Mouse (Mus musculus) liver, postnatal 0 days (tissue): ENCODE data around the gene Pdcd6ip. TPM values are rescaled to one million over a fixed set of nuclear protein-coding genes. Genes with fewer than 3 reads are reported as not detected.
A peak's percentile ranks its signal among the peaks of the same experiment; 100 is the strongest.

Experiments used
- ATAC-seq: fragments of 200-750 bp; cut with Nextera tagmentation; 2 replicates; pipeline ENCODE4 v1.8.0; 2017; ENCODE audit warnings: mild to moderate bottlenecking, moderate library complexity
- DNase-seq: peaks from one replicate; pipeline ENCODE4 v3.0.0-alpha.2; 2016
- H3K27ac ChIP-seq: fragments of 300-500 bp; sonication (generic); 2 replicates; pipeline ENCODE4 v1.5.1; 2014; ENCODE audit warnings: antibody characterized with exemption, moderate library complexity, mild to moderate bottlenecking, low read depth
- H3K27me3 ChIP-seq: fragments of 300-500 bp; sonication (generic); 2 replicates; pipeline ENCODE4 v1.6.1; 2014; ENCODE audit warnings: low read length, control low read depth, mixed read lengths; ENCODE audit not compliant: insufficient read depth
- H3K36me3 ChIP-seq: fragments of 300-500 bp; sonication (generic); replicated peaks from 2 replicates; pipeline ENCODE4 v1.6.1; 2014; ENCODE audit warnings: mild to moderate bottlenecking, control low read depth, low read length, moderate library complexity, mixed read lengths; ENCODE audit not compliant: insufficient read depth
- H3K4me1 ChIP-seq: fragments of 300-500 bp; sonication (generic); 2 replicates; pipeline ENCODE4 v1.6.1; 2014; ENCODE audit warnings: antibody characterized with exemption, mild to moderate bottlenecking, control low read depth; ENCODE audit not compliant: insufficient read depth
- H3K4me2 ChIP-seq: fragments of 300-500 bp; sonication (generic); 2 replicates; pipeline ENCODE4 v1.6.1; 2014; ENCODE audit warnings: low read depth, mild to moderate bottlenecking, low read length, moderate library complexity, mixed read lengths
- H3K4me3 ChIP-seq: fragments of 300-500 bp; sonication (generic); 2 replicates; pipeline ENCODE4 v1.5.1; 2014; ENCODE audit warnings: low read depth, low read length
- H3K9ac ChIP-seq: fragments of 300-500 bp; sonication (generic); replicated peaks from 2 replicates; pipeline ENCODE4 v1.6.1; 2014; ENCODE audit warnings: mild to moderate bottlenecking, moderate library complexity
- H3K9me3 ChIP-seq: fragments of 300-500 bp; sonication (generic); 2 replicates; pipeline ENCODE4 v1.6.1; 2016; ENCODE audit warnings: mild to moderate bottlenecking, control low read depth, low read length, mixed read lengths
- CTCF ChIP-seq: sonication (generic); IDR thresholded peaks from 2 replicates; pipeline ENCODE4 v1.5.1; 2016; ENCODE audit warnings: antibody characterized with exemption, low read depth
- EP300 ChIP-seq: IDR thresholded peaks from 2 replicates; pipeline ENCODE4 v1.6.1; 2016; ENCODE audit warnings: antibody characterized with exemption, low read depth, mild to moderate bottlenecking
- WGBS: fragments of 180-500 bp; shearing (Covaris S2); extraction: QIAGEN DNeasy Blood & Tissue Kit; methylation state at CpG from one replicate; pipeline ENCODE4 v1.1.7; 2014; ENCODE audit not compliant: insufficient replicate concordance; 5-methylcytosine and 5-hydroxymethylcytosine counted together
- polyA plus RNA-seq: library from polyadenylated mRNA; unstranded; fragments of >200 nt; fragmentation: Nextera tagmentation; extraction: Ambion mirVana; gene quantifications from 2 replicates; pipeline ENCODE4 v1.2.1, GENCODE M21; 2015

The Pdcd6ip gene
- polyA plus RNA-seq, 1 experiment from 2014 or later: 26.8 TPM

GRCm38 (mm10) chr9:113645837-113646169, 62.3 kb downstream of the Pdcd6ip start:
- Histone ChIP-seq H3K4me2 (no peak overlapping the region), H3K27ac (no peak overlapping the region), H3K9me3 (no peaks in the 10 kb centered on the region), H3K4me3 (no peak overlapping the region), H3K27me3 (no peaks in the 10 kb centered on the region), H3K36me3 (no peaks in the 10 kb centered on the region), H3K9ac (no peak overlapping the region), H3K4me1 (no peaks in the 10 kb centered on the region)
- WGBS: 35% methylated on average over 5 of the region's 5 CpGs
- TF ChIP-seq EP300: no peak
- TF ChIP-seq CTCF: no peak
- ATAC-seq (no peak), DNase-seq (no peak)

GRCm38 (mm10) chr9:113645153-113645836, 62.8 kb downstream of the Pdcd6ip start:
- Histone ChIP-seq H3K27ac (no peak overlapping the region), H3K9ac (no peak overlapping the region), H3K4me2 (no peak overlapping the region), H3K36me3 (no peaks in the 10 kb centered on the region), H3K4me3 (no peak overlapping the region), H3K4me1 (no peaks in the 10 kb centered on the region), H3K9me3 (no peaks in the 10 kb centered on the region), H3K27me3 (no peaks in the 10 kb centered on the region)
- 36% methylated on average over 8 of the region's 11 CpGs for WGBS
- peak; percentile 50 for DNase-seq
- ATAC-seq: no peak
- TF ChIP-seq CTCF (peak; percentile 75), EP300 (no peak)

GRCm38 (mm10) chr9:113644701-113645100, 63.4 kb downstream of the Pdcd6ip start:
- H3K4me2 ChIP-seq: no peak overlapping the region
- 68% methylated on average over 5 of the region's 5 CpGs for WGBS
- DNase-seq (no peak), ATAC-seq (no peak)
- H3K4me3 ChIP-seq: no peak overlapping the region
- H3K36me3 ChIP-seq: no peaks in the 10 kb centered on the region
- no peaks in the 10 kb centered on the region for H3K27me3 ChIP-seq
- TF ChIP-seq CTCF (no peak), EP300 (no peak)
- H3K4me1 ChIP-seq: no peaks in the 10 kb centered on the region
- no peaks in the 10 kb centered on the region for H3K9me3 ChIP-seq
- no peak overlapping the region for H3K9ac ChIP-seq
- H3K27ac ChIP-seq: no peak overlapping the region

- WGBS: 73% methylated on average over 3 of the region's 3 CpGs
- no peak for ATAC-seq
- no peaks in the 10 kb centered on the region for H3K4me1 ChIP-seq
- H3K4me3 ChIP-seq: no peak overlapping the region
- TF ChIP-seq CTCF: no peak
- TF ChIP-seq EP300: no peak
- H3K9me3 ChIP-seq: no peaks in the 10 kb centered on the region
- no peak overlapping the region for H3K9ac ChIP-seq
- no peaks in the 10 kb centered on the region for H3K27me3 ChIP-seq
- no peak for DNase-seq
- no peak overlapping the region for H3K27ac ChIP-seq
- no peak overlapping the region for H3K4me2 ChIP-seq
- H3K36me3 ChIP-seq: no peaks in the 10 kb centered on the region
Observed at GRCm38 (mm10) chr9:113644076-113644475, 64.0 kb downstream of the Pdcd6ip start.

GRCm38 (mm10) chr9:113643669-113644068, 64.4 kb downstream of the Pdcd6ip start:
- no peak overlapping the region for H3K4me2 ChIP-seq

GRCm38 (mm10) chr9:113634986-113635385, 73.1 kb downstream of the Pdcd6ip start:
- Histone ChIP-seq H3K4me2 (no peak overlapping the region), H3K9me3 (peaks cover 2% of the 10 kb centered on the region; the same call in 1 of the 2 replicates), H3K4me1 (no peaks in the 10 kb centered on the region), H3K4me3 (no peak overlapping the region), H3K36me3 (no peaks in the 10 kb centered on the region), H3K27ac (no peak overlapping the region), H3K27me3 (no peaks in the 10 kb centered on the region), H3K9ac (no peak overlapping the region)
- no peak for DNase-seq
- no peak for ATAC-seq
- TF ChIP-seq EP300 (no peak), CTCF (no peak)
- WGBS: 64% methylated on average over 7 of the region's 7 CpGs

More at GRCm38 (mm10) chr9:113643669-113644068, 64.4 kb downstream of the Pdcd6ip start:
- ATAC-seq (no peak), DNase-seq (no peak)
- H3K9me3 ChIP-seq: no peaks in the 10 kb centered on the region
- H3K9ac ChIP-seq: no peak overlapping the region
- no peak overlapping the region for H3K27ac ChIP-seq
- TF ChIP-seq CTCF (no peak), EP300 (no peak)
- H3K27me3 ChIP-seq: no peaks in the 10 kb centered on the region
- H3K4me3 ChIP-seq: no peak overlapping the region
- no peaks in the 10 kb centered on the region for H3K36me3 ChIP-seq
- no peaks in the 10 kb centered on the region for H3K4me1 ChIP-seq
- WGBS: 81% methylated on average over 13 of the region's 15 CpGs
